Mouse (Mus musculus) forebrain, embryonic 15.5 days (tissue): ENCODE measurements around the gene Olfr318. TPM values are rescaled to one million over a fixed set of nuclear protein-coding genes. Genes with fewer than 3 reads are reported as not detected.
"Not testable (repeated sequence)": the region's sequence is repeated elsewhere in the genome, so short reads cannot be mapped to it uniquely, and the experiment has no call there.

Source experiments
- ATAC-seq: fragments of 200-750 bp; cut with Nextera tagmentation; replicated peaks from 2 replicates; pipeline ENCODE4 v1.8.0; 2017; ENCODE audit warnings: mild to moderate bottlenecking, moderate TSS enrichment, moderate library complexity
- H3K27ac ChIP-seq: fragments of 300-500 bp; sonication (generic); replicated peaks from 2 replicates; pipeline ENCODE4 v1.5.1; 2015; ENCODE audit warnings: mild to moderate bottlenecking, inconsistent platforms
- H3K27me3 ChIP-seq: fragments of 300-500 bp; sonication (generic); 2 replicates; pipeline ENCODE4 v1.6.1; 2015; ENCODE audit warnings: inconsistent platforms
- H3K36me3 ChIP-seq: fragments of 300-500 bp; sonication (generic); 2 replicates; pipeline ENCODE4 v1.6.1; 2015; ENCODE audit warnings: mild to moderate bottlenecking, inconsistent platforms
- H3K4me1 ChIP-seq: fragments of 300-500 bp; sonication (generic); 2 replicates; pipeline ENCODE4 v1.6.1; 2015; ENCODE audit warnings: inconsistent platforms
- H3K4me2 ChIP-seq: fragments of 300-500 bp; sonication (generic); replicated peaks from 2 replicates; pipeline ENCODE4 v1.6.1; 2015; ENCODE audit warnings: mild to moderate bottlenecking, inconsistent platforms
- H3K4me3 ChIP-seq: fragments of 300-500 bp; sonication (generic); 2 replicates; pipeline ENCODE4 v1.5.1; 2015; ENCODE audit warnings: mild to moderate bottlenecking, inconsistent platforms
- H3K9ac ChIP-seq: fragments of 300-500 bp; sonication (generic); replicated peaks from 2 replicates; pipeline ENCODE4 v1.6.1; 2015; ENCODE audit warnings: mild to moderate bottlenecking, inconsistent platforms
- H3K9me3 ChIP-seq: fragments of 300-500 bp; sonication (generic); 2 replicates; pipeline ENCODE4 v1.6.1; 2016; ENCODE audit warnings: inconsistent platforms
- WGBS: fragments of 180-500 bp; shearing (Covaris S2); methylation state at CpG from one replicate; pipeline ENCODE4 v1.1.7; 2015; ENCODE audit warnings: mixed read lengths; 5-methylcytosine and 5-hydroxymethylcytosine counted together
- polyA plus RNA-seq: library from polyadenylated mRNA; unstranded; fragments of >200 nt; fragmentation: Nextera tagmentation; extraction: Ambion mirVana; gene quantifications from 2 replicates; pipeline ENCODE4 v1.2.1, GENCODE M21; 2015

The Olfr318 gene
- polyA plus RNA-seq = not detected in 2 replicates

DNA sequence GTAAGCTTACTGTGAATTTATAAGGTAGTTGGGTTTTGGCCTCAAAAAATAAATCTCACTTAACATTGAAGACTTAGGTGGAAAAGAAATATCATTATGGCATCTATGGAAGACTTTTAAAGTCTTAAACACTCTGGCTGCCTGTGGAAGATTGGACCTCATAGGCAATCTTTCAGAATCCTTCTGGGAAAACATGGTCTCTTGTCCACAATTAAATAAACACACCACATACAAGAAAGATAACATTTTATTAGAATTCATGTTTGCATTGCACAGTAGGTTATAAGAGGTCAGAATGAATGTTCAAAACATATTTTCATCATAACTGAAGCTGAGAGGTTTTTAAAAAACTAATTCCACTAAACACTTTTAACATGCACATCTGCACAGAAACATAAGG, at the start of gene Olfr318:
Gene Olfr318, minus strand, starts transcription at position 101 of the 400 bp plus-strand sequence.
- no peak within 1 kb of the TSS for H3K4me2 ChIP-seq
- no peaks in the 10 kb centered on the region for H3K36me3 ChIP-seq
- H3K9me3 ChIP-seq = no peaks in the 10 kb centered on the region
- H3K4me3 ChIP-seq = no peak within 1 kb of the TSS
- no peak within 1 kb of the TSS for H3K9ac ChIP-seq
- no peak within 1 kb of the TSS for H3K27ac ChIP-seq
- ATAC-seq = no peak
- H3K27me3 ChIP-seq = no peaks in the 10 kb centered on the region
- no peaks in the 10 kb centered on the region for H3K4me1 ChIP-seq

DNA sequence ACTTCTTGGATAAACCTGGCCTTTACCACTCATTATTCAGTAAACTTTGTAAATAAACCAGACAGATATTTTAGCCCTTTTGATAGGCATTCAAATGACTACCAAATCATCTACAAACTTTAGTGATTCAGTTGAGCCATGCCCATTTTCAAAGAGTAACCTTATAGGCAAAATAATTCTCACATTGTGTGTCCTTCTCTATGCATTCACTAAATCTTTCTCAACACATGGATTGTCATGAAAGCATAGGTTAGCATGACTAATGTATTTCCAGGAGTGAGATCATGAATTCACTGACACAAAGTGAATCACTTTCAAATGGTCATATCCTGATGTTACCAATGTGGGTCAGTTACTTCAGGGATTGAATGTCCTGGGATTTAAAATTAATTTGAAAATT, 49.1 kb upstream of the Olfr318 start, which contains the start of gene Olfr315:
Gene Olfr315, plus strand, starts transcription at position 301 of the 400 bp plus-strand sequence.
- ATAC-seq = no peak
- Histone ChIP-seq H3K36me3 (no peaks in the 10 kb centered on the region), H3K4me3 (no peak within 1 kb of the TSS), H3K4me2 (no peak within 1 kb of the TSS), H3K9ac (no peak within 1 kb of the TSS), H3K9me3 (no peaks in the 10 kb centered on the region), H3K27ac (no peak within 1 kb of the TSS), H3K4me1 (no peaks in the 10 kb centered on the region), H3K27me3 (no peaks in the 10 kb centered on the region)

- Histone ChIP-seq H3K4me3 (no peak within 1 kb of the TSS), H3K9me3 (no peaks in the 10 kb centered on the region), H3K9ac (no peak within 1 kb of the TSS), H3K4me2 (no peak within 1 kb of the TSS), H3K27ac (no peak within 1 kb of the TSS), H3K36me3 (no peaks in the 10 kb centered on the region), H3K27me3 (no peaks in the 10 kb centered on the region), H3K4me1 (no peaks in the 10 kb centered on the region)
- ATAC-seq = no peak
- 95% methylated on average over 2 of the region's 2 CpGs for WGBS
These were observed 28.6 kb upstream of the Olfr318 start, which contains the start of gene Olfr316 for GRCm38 (mm10) chr11:58752434-58752833. Olfr316 (plus strand) TSS chr11:58752734.

- not testable (repeated sequence) for ATAC-seq, H3K4me3 ChIP-seq, H3K9ac ChIP-seq, H3K4me2 ChIP-seq, H3K27ac ChIP-seq, H3K9me3 ChIP-seq, H3K36me3 ChIP-seq, H3K27me3 ChIP-seq, H3K4me1 ChIP-seq
- WGBS = 85% methylated on average over 18 of the region's 18 CpGs
These were observed 27.3 kb upstream of the Olfr318 start for GRCm38 (mm10) chr11:58751096-58751495.

- Histone ChIP-seq H3K4me1 (no peaks in the 10 kb centered on the region), H3K9me3 (no peaks in the 10 kb centered on the region), H3K36me3 (no peaks in the 10 kb centered on the region), H3K27ac (no peak within 1 kb of the TSS), H3K9ac (no peak within 1 kb of the TSS), H3K4me3 (no peak within 1 kb of the TSS), H3K27me3 (no peaks in the 10 kb centered on the region), H3K4me2 (no peak within 1 kb of the TSS)
- ATAC-seq = no peak
- WGBS = 78% methylated on average over 4 of the region's 4 CpGs
These were observed 15.0 kb upstream of the Olfr318 start, which contains the start of gene Olfr317 for GRCm38 (mm10) chr11:58738792-58739262. Olfr317 (minus strand) TSS chr11:58739212.

DNA sequence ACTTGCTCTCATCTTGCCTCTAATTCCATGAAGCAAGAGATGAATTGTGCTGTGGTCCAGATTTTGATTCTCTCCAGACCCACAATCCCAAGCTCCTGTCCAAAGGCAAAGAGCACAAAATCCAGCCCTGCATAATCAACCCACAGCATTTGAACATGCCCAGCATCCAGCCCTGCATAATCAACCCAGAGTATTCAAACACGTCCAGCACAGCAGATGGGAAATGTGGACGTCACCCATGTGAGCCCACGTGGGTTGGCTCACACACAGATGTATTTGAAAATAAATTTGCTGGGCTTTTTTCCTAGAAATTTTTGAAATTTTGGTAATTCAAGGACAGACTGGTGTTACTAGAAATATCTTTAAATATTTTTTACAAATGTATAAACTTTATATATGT, 9.6 kb upstream of the Olfr318 start:
- Histone ChIP-seq H3K27me3 (no peaks in the 10 kb centered on the region), H3K27ac (no peak overlapping the region), H3K9ac (no peak overlapping the region), H3K4me2 (no peak overlapping the region), H3K4me3 (no peak overlapping the region), H3K4me1 (no peaks in the 10 kb centered on the region), H3K9me3 (no peaks in the 10 kb centered on the region), H3K36me3 (no peaks in the 10 kb centered on the region)
- 54% methylated on average over 3 of the region's 3 CpGs for WGBS
- ATAC-seq = no peak

- not testable (repeated sequence) for H3K9ac ChIP-seq, H3K27ac ChIP-seq, H3K9me3 ChIP-seq, H3K36me3 ChIP-seq, H3K4me2 ChIP-seq, ATAC-seq, H3K4me1 ChIP-seq, H3K27me3 ChIP-seq, H3K4me3 ChIP-seq
- WGBS = 84% methylated on average over 6 of the region's 6 CpGs
These were observed 4.3 kb upstream of the Olfr318 start for GRCm38 (mm10) chr11:58727896-58728650.

DNA sequence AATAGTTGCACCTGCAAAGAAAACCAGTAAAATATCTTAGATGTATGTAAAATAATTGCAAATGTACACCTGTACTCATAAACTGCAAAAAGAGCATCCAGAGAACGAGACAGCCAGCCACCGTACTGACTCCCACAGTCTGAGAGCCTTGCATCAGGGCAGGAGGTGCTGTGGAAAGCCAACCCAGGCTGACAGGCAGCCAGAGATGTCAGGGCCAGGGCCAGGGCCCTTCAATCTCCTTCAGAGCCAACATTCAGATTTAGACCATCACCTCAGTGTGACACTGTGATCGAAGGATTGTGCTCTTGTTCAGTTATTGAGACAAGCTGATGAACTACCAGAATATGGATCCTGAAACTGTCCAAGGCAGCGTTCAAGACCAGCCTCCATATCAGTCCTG, 4.1 kb downstream of the Olfr318 start:
- ATAC-seq = no peak
- H3K4me2 ChIP-seq = no peak overlapping the region
- WGBS = 82% methylated on average over 4 of the region's 4 CpGs
- H3K4me3 ChIP-seq = no peak overlapping the region
- H3K36me3 ChIP-seq = no peaks in the 10 kb centered on the region
- H3K9me3 ChIP-seq = no peaks in the 10 kb centered on the region
- H3K27me3 ChIP-seq = no peaks in the 10 kb centered on the region
- H3K9ac ChIP-seq = no peak overlapping the region
- H3K27ac ChIP-seq = no peak overlapping the region
- no peaks in the 10 kb centered on the region for H3K4me1 ChIP-seq

DNA sequence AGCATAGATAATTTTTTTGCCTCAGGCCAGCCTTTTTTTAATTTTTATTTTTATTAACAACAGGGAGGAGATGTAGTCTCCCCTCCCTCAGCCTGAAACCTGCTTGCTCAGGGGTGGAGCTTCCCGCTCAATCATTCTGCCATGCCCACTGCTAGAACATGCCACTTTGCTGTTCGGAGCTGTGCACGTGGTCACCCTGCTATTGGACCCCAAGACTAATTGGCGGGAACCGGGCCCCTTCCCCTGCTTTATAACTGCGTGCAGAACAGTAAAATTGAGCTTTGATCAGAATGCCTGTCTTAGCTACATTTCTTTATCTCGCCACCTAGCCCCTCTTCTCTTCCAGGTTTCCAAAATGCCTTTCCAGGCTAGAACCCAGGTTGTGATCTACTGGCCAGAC, 6.1 kb downstream of the Olfr318 start:
- H3K27ac ChIP-seq, H3K27me3 ChIP-seq, H3K9me3 ChIP-seq, H3K4me3 ChIP-seq, H3K4me2 ChIP-seq, ATAC-seq, H3K4me1 ChIP-seq, H3K9ac ChIP-seq, H3K36me3 ChIP-seq: not testable (repeated sequence)
- 94% methylated on average over 7 of the region's 7 CpGs for WGBS

DNA sequence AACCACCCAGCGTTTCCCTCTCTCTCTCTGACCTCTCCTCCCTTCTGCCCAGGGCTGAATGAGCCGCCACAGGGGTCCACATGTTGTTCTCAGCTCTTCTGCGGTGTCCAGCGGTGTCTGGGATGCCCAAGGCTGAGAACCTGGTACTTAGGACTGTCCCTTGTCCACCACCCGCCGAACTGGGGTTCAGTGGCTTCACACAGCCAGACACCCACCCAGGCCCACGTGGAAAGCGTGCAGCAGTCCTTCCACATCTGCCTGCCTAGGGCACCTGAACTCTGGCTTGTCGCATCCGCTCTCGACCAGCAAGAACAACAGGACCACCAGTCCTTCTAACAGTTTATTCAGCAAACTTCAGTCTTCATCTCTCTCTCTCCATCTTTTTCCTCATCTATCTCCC, 14.7 kb downstream of the Olfr318 start:
- ATAC-seq = no peak
- Histone ChIP-seq H3K27ac (no peak overlapping the region), H3K4me1 (no peaks in the 10 kb centered on the region; the same call in 1 of the 2 replicates), H3K27me3 (no peaks in the 10 kb centered on the region), H3K4me3 (no peak overlapping the region), H3K9me3 (no peaks in the 10 kb centered on the region), H3K9ac (no peak overlapping the region), H3K36me3 (no peaks in the 10 kb centered on the region), H3K4me2 (no peak overlapping the region)
- 85% methylated on average over 11 of the region's 11 CpGs for WGBS

DNA sequence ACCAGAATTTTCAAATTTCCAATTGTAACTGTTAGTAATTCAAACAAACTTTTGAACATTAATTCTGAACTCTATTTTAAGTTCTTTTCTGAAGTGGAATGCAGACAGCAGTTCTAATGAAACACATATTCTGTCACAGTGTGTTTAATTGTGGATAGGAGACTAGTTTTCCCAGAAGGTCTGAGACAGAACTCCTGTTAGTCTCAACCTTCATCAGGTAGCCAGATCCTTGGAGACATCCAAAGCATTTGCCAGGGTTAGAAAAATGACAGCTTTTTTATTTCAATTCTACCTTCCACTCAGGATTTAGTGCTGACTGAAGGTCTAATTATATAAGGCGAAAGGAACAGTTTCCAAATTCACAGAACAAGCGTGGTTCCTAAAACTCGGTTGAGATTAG, 25.0 kb downstream of the Olfr318 start, which contains the start of gene Olfr319:
Gene Olfr319, plus strand, starts transcription at position 301 of the 400 bp plus-strand sequence.
- Histone ChIP-seq H3K4me1 (no peaks in the 10 kb centered on the region), H3K4me2 (no peak within 1 kb of the TSS), H3K27ac (no peak within 1 kb of the TSS), H3K9ac (no peak within 1 kb of the TSS), H3K9me3 (0 out of 2 replicates have a peak, but pooled peaks cover 7% of the 10 kb centered on the region), H3K4me3 (no peak within 1 kb of the TSS), H3K27me3 (no peaks in the 10 kb centered on the region), H3K36me3 (no peaks in the 10 kb centered on the region)
- 86% methylated on average over 3 of the region's 3 CpGs for WGBS
- no peak for ATAC-seq

- Histone ChIP-seq H3K4me2 (no peak within 1 kb of the TSS), H3K27ac (no peak within 1 kb of the TSS), H3K4me3 (no peak within 1 kb of the TSS), H3K36me3 (no peaks in the 10 kb centered on the region), H3K9ac (no peak within 1 kb of the TSS), H3K4me1 (no peaks in the 10 kb centered on the region), H3K27me3 (no peaks in the 10 kb centered on the region), H3K9me3 (no peaks in the 10 kb centered on the region)
- no peak for ATAC-seq
- 91% methylated on average over 1 of the region's 1 CpGs for WGBS
These were observed 43.0 kb downstream of the Olfr318 start, which contains the start of gene Olfr320 for GRCm38 (mm10) chr11:58680799-58681198. Olfr320 (plus strand) TSS chr11:58681099.
